Mouse (Mus musculus): ENCODE results near the gene Rom1. TPM values are rescaled to one million over a fixed set of nuclear protein-coding genes. Genes with fewer than 3 reads are reported as not detected.
A peak's percentile ranks its signal among the peaks of the same experiment; 100 is the strongest.

Gene Rom1
- polyA plus RNA-seq, 1 experiment from 2014 or later, result 3.1 TPM

GRCm38 (mm10) chr19:8892829-8893766 lies 36.1 kb downstream of the Rom1 start, which contains the start of gene Ints5:
Ints5 (plus strand) TSS chr19:8893005.
- Histone ChIP-seq H3K27ac (replicated peaks) (peak within 1 kb of the TSS; percentile 87), H3K9ac (peak within 1 kb of the TSS; percentile 83), H3K9me3 (no peaks in the 10 kb centered on the region), H3K4me2 (peak within 1 kb of the TSS; percentile 84), H3K4me1 (replicated peaks) (peaks cover 28% of the 10 kb centered on the region), H3K36me3 (0 out of 2 replicates have a peak, but pooled peaks cover 11% of the 10 kb centered on the region), H3K27me3 (no peaks in the 10 kb centered on the region), H3K4me3 (peak within 1 kb of the TSS; percentile 62)
- 3% methylated on average over 54 of the region's 54 CpGs for WGBS
- peak; percentile 43 for ATAC-seq (ENCODE audit: low FRiP score, low read depth)

GRCm38 (mm10) chr19:8888511-8889385 lies 40.4 kb downstream of the Rom1 start, which contains the start of the genes 1810009A15Rik and Gm49416:
1810009A15Rik (plus strand) TSS chr19:8888853.
Gm49416 (plus strand) TSS chr19:8888926.
- Histone ChIP-seq H3K27me3 (no peaks in the 10 kb centered on the region), H3K4me1 (replicated peaks) (peaks cover 23% of the 10 kb centered on the region), H3K27ac (replicated peaks) (peak within 1 kb of the TSS; percentile 86), H3K9ac (peak within 1 kb of the TSS; percentile 69), H3K36me3 (0 out of 2 replicates have a peak, but pooled peaks cover 6% of the 10 kb centered on the region), H3K9me3 (no peaks in the 10 kb centered on the region), H3K4me2 (peak within 1 kb of the TSS; percentile 79), H3K4me3 (peak within 1 kb of the TSS; percentile 57)
- ATAC-seq (ENCODE audit: low FRiP score, low read depth), result peak; percentile 95
- WGBS, result under 1% methylated on average over 58 of the region's 58 CpGs

GRCm38 (mm10) chr19:8887585-8888463 lies 41.3 kb downstream of the Rom1 start:
- Histone ChIP-seq H3K4me2 (peak overlapping the region; percentile 79), H3K27ac (replicated peaks) (peak overlapping the region; percentile 86), H3K9ac (peak overlapping the region; percentile 69), H3K4me1 (replicated peaks) (peaks cover 17% of the 10 kb centered on the region), H3K4me3 (peak overlapping the region; percentile 57), H3K27me3 (no peaks in the 10 kb centered on the region), H3K36me3 (0 out of 2 replicates have a peak, but pooled peaks cover 6% of the 10 kb centered on the region), H3K9me3 (no peaks in the 10 kb centered on the region)
- 16% methylated on average over 19 of the region's 19 CpGs for WGBS
- no peak for ATAC-seq (ENCODE audit: low FRiP score, low read depth)

DNA sequence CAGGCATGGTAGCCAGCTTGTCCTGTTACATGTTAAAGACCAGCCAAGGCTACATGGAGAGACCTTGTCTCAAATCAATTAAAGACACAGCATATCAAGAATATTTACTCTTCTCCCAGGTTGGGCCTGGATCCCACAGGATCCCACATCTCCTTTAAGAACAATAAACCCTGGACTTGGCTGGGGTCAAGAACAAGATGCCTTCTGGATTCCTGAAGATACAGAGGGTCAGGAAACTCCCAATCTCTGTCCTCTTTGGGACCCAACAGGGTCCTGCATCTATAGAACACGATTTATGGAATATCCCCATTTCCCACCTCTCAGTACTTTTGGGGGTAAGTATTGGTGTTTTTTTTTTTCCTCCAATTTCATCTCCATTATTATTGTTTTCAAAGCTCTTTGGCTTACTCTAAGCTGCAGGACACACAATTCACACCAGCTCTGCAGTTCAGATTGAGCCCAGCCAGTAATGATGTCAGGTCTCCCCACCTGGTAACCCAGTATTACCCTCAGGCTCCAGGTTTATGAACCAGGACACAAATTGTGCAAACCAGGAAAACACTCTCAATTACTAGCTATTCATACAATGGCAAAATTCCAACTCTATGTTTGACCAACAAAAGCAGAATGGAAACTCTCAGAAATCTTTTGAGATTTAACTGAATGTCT lies 42.1 kb downstream of the Rom1 start:
- ATAC-seq (ENCODE audit: low FRiP score, low read depth), result no peak
- Histone ChIP-seq H3K9ac (no peak overlapping the region), H3K36me3 (0 out of 2 replicates have a peak, but pooled peaks cover 6% of the 10 kb centered on the region), H3K4me3 (no peak overlapping the region; the same call in 1 of the 2 replicates), H3K4me1 (replicated peaks) (peaks cover 17% of the 10 kb centered on the region), H3K27me3 (no peaks in the 10 kb centered on the region), H3K9me3 (no peaks in the 10 kb centered on the region), H3K27ac (replicated peaks) (no peak overlapping the region), H3K4me2 (peak overlapping the region; percentile 79)
- 55% methylated on average over 1 of the region's 1 CpGs for WGBS

- no peak for ATAC-seq (ENCODE audit: low FRiP score, low read depth)
- 74% methylated on average over 3 of the region's 3 CpGs for WGBS
- H3K9me3 ChIP-seq, result no peaks in the 10 kb centered on the region
- no peak within 1 kb of the TSS for H3K27ac ChIP-seq (replicated peaks)
- no peaks in the 10 kb centered on the region for H3K27me3 ChIP-seq
- H3K4me3 ChIP-seq, result no peak within 1 kb of the TSS
- peaks cover 23% of the 10 kb centered on the region for H3K4me1 ChIP-seq (replicated peaks)
- no peak within 1 kb of the TSS for H3K4me2 ChIP-seq
- no peaks in the 10 kb centered on the region for H3K36me3 ChIP-seq
- no peak within 1 kb of the TSS for H3K9ac ChIP-seq
Measured at GRCm38 (mm10) chr19:8883616-8884015, 45.5 kb downstream of the Rom1 start, which contains the start of the genes Lbhd1 and Gm49403. Lbhd1 (plus strand) TSS chr19:8883732. Gm49403 (plus strand) TSS chr19:8883930.

DNA sequence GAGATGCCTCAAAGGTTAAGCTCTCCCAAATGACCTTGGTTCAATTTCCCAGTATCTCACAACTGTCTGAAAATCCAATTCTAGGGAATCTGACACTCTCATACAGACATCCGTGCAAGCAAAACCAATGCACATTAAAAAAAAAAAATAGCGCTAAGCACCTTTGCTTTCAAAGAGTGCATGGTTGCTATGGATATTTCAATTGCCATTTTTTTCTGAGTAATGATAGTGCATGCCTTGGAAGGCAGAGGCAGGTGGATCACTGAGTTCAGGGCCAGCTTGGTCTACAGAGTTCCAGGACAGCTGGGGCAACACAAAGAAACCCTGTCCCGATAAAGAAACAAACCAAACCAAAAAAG lies 48.1 kb downstream of the Rom1 start:
- Histone ChIP-seq H3K27ac (replicated peaks) (peak overlapping the region; percentile 90), H3K9me3 (no peaks in the 10 kb centered on the region), H3K27me3 (no peaks in the 10 kb centered on the region), H3K4me3 (peak overlapping the region; percentile 87), H3K9ac (peak overlapping the region; percentile 94; the same call in 1 of the 2 replicates), H3K4me1 (replicated peaks) (peaks cover 14% of the 10 kb centered on the region), H3K4me2 (peak overlapping the region; percentile 92), H3K36me3 (peaks cover 10% of the 10 kb centered on the region)
- WGBS, result 15% methylated on average over 3 of the region's 3 CpGs
- ATAC-seq (ENCODE audit: low FRiP score, low read depth), result no peak

- H3K4me2 ChIP-seq, result peak within 1 kb of the TSS; percentile 92
- peak within 1 kb of the TSS; percentile 87 for H3K4me3 ChIP-seq
- H3K9ac ChIP-seq, result peak within 1 kb of the TSS; percentile 94
- H3K27ac ChIP-seq (replicated peaks), result peak within 1 kb of the TSS; percentile 90
- no peaks in the 10 kb centered on the region for H3K27me3 ChIP-seq
- under 1% methylated on average over 42 of the region's 42 CpGs for WGBS
- H3K9me3 ChIP-seq, result no peaks in the 10 kb centered on the region
- H3K4me1 ChIP-seq (replicated peaks), result peaks cover 14% of the 10 kb centered on the region
- ATAC-seq (ENCODE audit: low FRiP score, low read depth), result peak; percentile 96
- H3K36me3 ChIP-seq, result peaks cover 15% of the 10 kb centered on the region
Measured at GRCm38 (mm10) chr19:8880311-8881033, 48.7 kb downstream of the Rom1 start, which contains the start of gene Uqcc3. Uqcc3 (minus strand) TSS chr19:8880923.

Small RNA genes within 50 kb of the gene (microRNA-seq; reads per million reads assigned to microRNA genes)
- not detected for gene Mir5136

Other genes with a start within 250 kb of the Rom1 start
- gene Slc3a2, start 206.0 kb downstream of the Rom1 start, polyA plus RNA-seq (2015; fragmentation: Nextera tagmentation; extraction: Ambion mirVana), result 170 and 175 TPM in 2 replicates
- gene Wdr74, start 193.5 kb downstream of the Rom1 start, polyA plus RNA-seq (2015; fragmentation: Nextera tagmentation; extraction: Ambion mirVana), result 91.9 and 96.1 TPM in 2 replicates
- gene 1700092M07Rik, start 188.6 kb downstream of the Rom1 start, polyA plus RNA-seq (2015; fragmentation: Nextera tagmentation; extraction: Ambion mirVana), result 1.3 and 1.7 TPM in 2 replicates
- gene Stx5a, start 187.9 kb downstream of the Rom1 start, polyA plus RNA-seq (2015; fragmentation: Nextera tagmentation; extraction: Ambion mirVana), result 113 and 122 TPM in 2 replicates
- 142 and 145 TPM in 2 replicates for gene Nxf1, start 172.3 kb downstream of the Rom1 start, polyA plus RNA-seq (2015; fragmentation: Nextera tagmentation; extraction: Ambion mirVana)
- 213 and 214 TPM in 2 replicates for gene Tmem223, start 158.4 kb downstream of the Rom1 start, polyA plus RNA-seq (2015; fragmentation: Nextera tagmentation; extraction: Ambion mirVana)
- 31.6 and 33.1 TPM in 2 replicates for gene Tmem179b, start 154.9 kb downstream of the Rom1 start, polyA plus RNA-seq (2015; fragmentation: Nextera tagmentation; extraction: Ambion mirVana)
- gene Taf6l, start 142.9 kb downstream of the Rom1 start, polyA plus RNA-seq (2015; fragmentation: Nextera tagmentation; extraction: Ambion mirVana), result 30.5 and 32.8 TPM in 2 replicates
- gene Polr2g, start 130.8 kb downstream of the Rom1 start, polyA plus RNA-seq (2015; fragmentation: Nextera tagmentation; extraction: Ambion mirVana), result 133 and 144 TPM in 2 replicates
- 7.8 and 8.6 TPM in 2 replicates for gene Zbtb3, start 126.8 kb downstream of the Rom1 start, polyA plus RNA-seq (2015; fragmentation: Nextera tagmentation; extraction: Ambion mirVana)
- gene Ttc9c, start 110.0 kb downstream of the Rom1 start, polyA plus RNA-seq (2015; fragmentation: Nextera tagmentation; extraction: Ambion mirVana), result 56.8 and 58.6 TPM in 2 replicates
- 5.4 and 6.5 TPM in 2 replicates for gene Hnrnpul2, start 109.3 kb downstream of the Rom1 start, polyA plus RNA-seq (2015; fragmentation: Nextera tagmentation; extraction: Ambion mirVana)
- gene AC129217.1, start 99.6 kb downstream of the Rom1 start, polyA plus RNA-seq (2015; fragmentation: Nextera tagmentation; extraction: Ambion mirVana), result not detected in 2 replicates
- 101 and 104 TPM in 2 replicates for gene Bscl2, start 91.9 kb downstream of the Rom1 start, polyA plus RNA-seq (2015; fragmentation: Nextera tagmentation; extraction: Ambion mirVana)
- 450 and 460 TPM in 2 replicates for gene Gng3, start 90.2 kb downstream of the Rom1 start, polyA plus RNA-seq (2015; fragmentation: Nextera tagmentation; extraction: Ambion mirVana)
- gene Lrrn4cl, start 78.6 kb downstream of the Rom1 start, polyA plus RNA-seq (2015; fragmentation: Nextera tagmentation; extraction: Ambion mirVana), result 0.61 and 0.92 TPM in 2 replicates
- gene Ubxn1, start 57.9 kb downstream of the Rom1 start, polyA plus RNA-seq (2015; fragmentation: Nextera tagmentation; extraction: Ambion mirVana), result 141 and 145 TPM in 2 replicates
- gene Uqcc3, start 48.4 kb downstream of the Rom1 start, polyA plus RNA-seq (2015; fragmentation: Nextera tagmentation; extraction: Ambion mirVana), result 60.2 and 61.5 TPM in 2 replicates
- gene Lbhd1, start 45.6 kb downstream of the Rom1 start, polyA plus RNA-seq (2015; fragmentation: Nextera tagmentation; extraction: Ambion mirVana), result 43.0 and 45.2 TPM in 2 replicates
- gene Gm49403, start 45.4 kb downstream of the Rom1 start, polyA plus RNA-seq (2015; fragmentation: Nextera tagmentation; extraction: Ambion mirVana), result not detected in 2 replicates
- gene 1810009A15Rik, start 40.5 kb downstream of the Rom1 start, polyA plus RNA-seq (2015; fragmentation: Nextera tagmentation; extraction: Ambion mirVana), result 45.3 and 51.6 TPM in 2 replicates
- gene Gm49416, start 40.4 kb downstream of the Rom1 start, polyA plus RNA-seq (2015; fragmentation: Nextera tagmentation; extraction: Ambion mirVana), result not detected in 2 replicates
- 33.0 and 35.3 TPM in 2 replicates for gene Ints5, start 36.4 kb downstream of the Rom1 start, polyA plus RNA-seq (2015; fragmentation: Nextera tagmentation; extraction: Ambion mirVana)
- gene Ganab, start 31.3 kb downstream of the Rom1 start, polyA plus RNA-seq (2015; fragmentation: Nextera tagmentation; extraction: Ambion mirVana), result 83.0 and 84.9 TPM in 2 replicates
- gene B3gat3, start 9.0 kb downstream of the Rom1 start, polyA plus RNA-seq (2015; fragmentation: Nextera tagmentation; extraction: Ambion mirVana), result 94.3 and 98.1 TPM in 2 replicates
- gene Eml3, start 196 bp upstream of the Rom1 start, polyA plus RNA-seq (2015; fragmentation: Nextera tagmentation; extraction: Ambion mirVana), result 9.9 and 12.8 TPM in 2 replicates
- 103 and 109 TPM in 2 replicates for gene Mta2, start 12.5 kb upstream of the Rom1 start, polyA plus RNA-seq (2015; fragmentation: Nextera tagmentation; extraction: Ambion mirVana)
- gene Tut1, start 24.5 kb upstream of the Rom1 start, polyA plus RNA-seq (2015; fragmentation: Nextera tagmentation; extraction: Ambion mirVana), result 24.9 and 25.4 TPM in 2 replicates
- gene Eef1g, start 37.7 kb upstream of the Rom1 start, polyA plus RNA-seq (2015; fragmentation: Nextera tagmentation; extraction: Ambion mirVana), result 289 TPM in 2 replicates
- gene Ahnak, start 59.9 kb upstream of the Rom1 start, polyA plus RNA-seq (2015; fragmentation: Nextera tagmentation; extraction: Ambion mirVana), result 4.6 TPM in 2 replicates
- gene Scgb1a1, start 158.6 kb upstream of the Rom1 start, polyA plus RNA-seq (2015; fragmentation: Nextera tagmentation; extraction: Ambion mirVana), result not detected in 2 replicates
- gene Asrgl1, start 206.3 kb upstream of the Rom1 start, polyA plus RNA-seq (2015; fragmentation: Nextera tagmentation; extraction: Ambion mirVana), result 25.1 and 28.2 TPM in 2 replicates